Mouse (Mus musculus): ENCODE data around the gene Fam149b. TPM values are rescaled to one million over a fixed set of nuclear protein-coding genes. Genes with fewer than 3 reads are reported as not detected.
"Not testable (repeated sequence)": the region's sequence is repeated elsewhere in the genome, so short reads cannot be mapped to it uniquely, and the experiment has no call there.

Gene Fam149b
- 10 to 100 TPM; 50.8 to 53.1 TPM for total RNA-seq (2021)

DNA sequence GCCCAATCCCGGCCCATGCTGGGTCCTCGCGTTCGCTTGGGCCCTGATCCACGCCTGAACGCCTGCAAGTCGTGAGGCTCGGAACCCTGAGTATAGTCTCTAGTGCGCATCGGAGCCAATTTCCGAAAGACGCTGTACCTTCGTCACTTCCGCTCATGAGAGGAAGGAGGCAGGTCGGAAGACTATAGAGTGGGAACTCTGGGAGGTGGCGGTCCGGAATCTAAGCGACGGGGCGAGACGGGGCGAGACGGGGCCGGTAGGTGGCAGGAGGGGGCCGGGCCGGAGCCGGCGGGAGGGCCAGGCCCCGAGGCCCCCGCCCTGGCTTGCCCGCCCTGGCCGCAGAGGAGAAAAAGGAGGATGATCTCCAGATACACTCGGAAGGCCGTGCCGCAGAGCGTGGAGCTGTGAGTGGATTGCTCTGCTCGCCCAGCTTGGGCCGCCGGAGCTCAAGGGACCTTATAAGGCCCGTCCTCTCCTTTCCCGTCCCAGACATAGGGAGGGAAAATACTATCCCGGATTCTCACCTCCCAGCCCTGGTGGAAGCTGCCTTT lies at the start of gene Fam149b, which contains the start of gene Ecd:
Gene Fam149b, plus strand, starts transcription at position 172 of the 551 bp plus-strand sequence.
Gene Ecd, minus strand, starts transcription at position 131 of the 551 bp plus-strand sequence.
- peak; percentile 90 to 94 for DNase-seq

DNA sequence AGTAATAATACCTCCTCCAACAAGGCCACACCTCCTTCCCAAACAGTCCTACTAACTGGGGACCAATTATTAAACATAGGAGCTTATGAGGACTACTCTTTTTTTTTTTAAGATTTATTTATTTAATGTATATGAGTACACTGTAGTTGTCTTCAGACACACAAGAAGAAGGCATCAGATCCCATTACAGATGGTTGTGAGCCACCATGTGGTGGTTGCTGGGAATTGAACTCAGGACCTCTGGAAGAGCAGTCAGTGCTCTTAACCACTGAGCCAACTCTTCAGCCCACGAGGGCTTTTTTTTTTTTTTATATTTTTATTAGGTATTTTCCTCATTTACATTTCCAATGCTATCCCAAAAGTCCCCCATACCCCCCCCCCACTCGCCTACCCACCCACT lies 42.9 kb upstream of the Fam149b start:
- not testable (repeated sequence) for DNase-seq

DNA sequence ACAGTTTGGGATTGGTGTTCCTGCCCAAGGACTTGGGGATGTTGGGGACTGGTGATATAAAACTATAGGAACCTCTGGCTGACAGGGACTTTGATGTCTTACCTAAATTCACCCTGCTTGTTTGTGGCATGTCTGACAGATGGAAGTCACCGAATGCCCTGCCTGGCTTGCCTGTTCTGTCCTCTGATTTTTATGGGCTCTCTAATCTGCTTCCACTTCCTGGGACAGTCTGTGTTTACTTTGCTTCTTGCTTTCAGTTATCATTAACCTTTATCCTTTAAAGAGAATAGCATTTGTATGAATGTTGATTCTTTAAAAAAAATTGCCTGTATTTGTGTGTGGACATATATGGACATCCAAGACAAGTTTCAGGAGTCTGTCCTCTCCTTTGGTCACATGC lies 32.8 kb upstream of the Fam149b start:
- DNase-seq, result no peak

DNA sequence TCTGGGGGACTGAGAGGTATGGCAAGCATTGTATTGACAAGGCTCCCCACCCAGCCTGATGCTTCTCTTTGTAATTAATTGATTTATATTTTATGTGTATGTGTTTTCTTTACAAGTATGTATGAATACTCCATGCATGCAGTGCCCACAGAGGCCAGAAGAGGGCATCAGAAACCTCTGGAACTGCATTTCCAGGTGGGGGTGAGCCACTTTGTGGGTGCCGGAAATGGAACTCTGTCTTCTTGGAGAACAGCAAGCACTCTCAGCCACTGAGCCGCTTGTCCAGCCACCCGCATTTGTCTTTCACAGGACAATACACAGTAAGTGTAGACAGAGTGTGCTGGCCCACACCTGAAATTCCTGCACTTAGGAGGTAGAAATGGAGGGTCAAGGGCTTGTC lies 28.5 kb upstream of the Fam149b start:
- peak in 1 of 2 experiments; percentile 22 for DNase-seq

DNA sequence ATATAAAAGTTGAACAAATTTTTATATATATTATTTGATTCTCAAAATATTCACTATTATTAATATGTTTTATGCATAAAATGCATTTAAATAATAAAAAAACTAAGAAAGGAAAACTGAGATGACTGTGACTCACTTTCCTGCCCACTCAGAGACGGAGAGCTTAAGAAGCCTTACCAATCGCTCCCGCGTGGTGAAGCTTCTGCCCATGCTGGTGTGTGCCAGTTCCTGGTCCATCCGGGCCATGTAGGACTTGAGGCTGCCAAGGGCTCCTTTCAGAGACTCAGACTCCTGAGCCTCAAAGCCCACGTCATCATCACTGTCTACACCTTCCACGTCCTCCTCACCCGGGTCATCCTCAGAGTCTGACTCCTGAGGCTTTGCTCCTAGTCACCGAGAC lies 23.8 kb upstream of the Fam149b start:
- DNase-seq, result no peak

DNA sequence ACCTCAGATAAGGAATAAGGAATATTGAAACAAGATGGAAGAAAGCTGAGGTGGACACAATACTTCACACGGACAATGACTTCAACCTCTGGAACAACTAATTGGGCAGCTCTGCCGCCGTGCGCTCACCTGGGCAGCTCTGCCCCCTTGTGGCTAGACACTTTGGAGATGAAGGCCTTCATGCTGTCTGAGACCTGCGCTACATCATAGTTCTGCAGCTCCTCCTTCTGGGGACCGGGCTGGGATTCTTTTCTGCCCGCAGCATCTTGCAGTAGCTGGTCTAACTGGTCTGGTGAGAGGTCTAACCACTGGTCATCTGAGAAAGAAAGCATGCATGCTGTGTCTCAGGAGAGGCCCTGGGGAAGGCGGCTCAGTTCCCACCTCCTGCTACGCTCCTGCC lies 19.5 kb upstream of the Fam149b start:
- DNase-seq, result no peak

DNA sequence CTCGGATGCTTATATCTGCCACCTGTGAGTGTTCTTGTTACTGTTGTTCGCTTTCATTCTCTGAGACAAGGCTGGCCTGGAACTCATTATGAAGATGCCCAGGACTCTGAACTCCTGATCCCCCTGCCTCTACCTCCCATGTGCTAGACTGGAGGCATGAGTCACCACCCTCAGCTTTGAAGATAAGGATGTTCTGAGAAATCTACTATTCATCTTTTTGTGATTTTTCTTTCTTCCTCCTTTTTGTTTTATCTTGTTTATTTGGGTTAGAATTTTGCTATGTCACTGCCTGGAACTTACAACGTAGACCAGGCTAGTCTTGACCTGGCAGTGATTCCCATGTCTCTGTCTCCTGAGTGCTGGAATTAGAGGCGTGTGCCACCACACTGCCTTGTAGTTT lies 16.6 kb upstream of the Fam149b start:
- no peak for DNase-seq

DNA sequence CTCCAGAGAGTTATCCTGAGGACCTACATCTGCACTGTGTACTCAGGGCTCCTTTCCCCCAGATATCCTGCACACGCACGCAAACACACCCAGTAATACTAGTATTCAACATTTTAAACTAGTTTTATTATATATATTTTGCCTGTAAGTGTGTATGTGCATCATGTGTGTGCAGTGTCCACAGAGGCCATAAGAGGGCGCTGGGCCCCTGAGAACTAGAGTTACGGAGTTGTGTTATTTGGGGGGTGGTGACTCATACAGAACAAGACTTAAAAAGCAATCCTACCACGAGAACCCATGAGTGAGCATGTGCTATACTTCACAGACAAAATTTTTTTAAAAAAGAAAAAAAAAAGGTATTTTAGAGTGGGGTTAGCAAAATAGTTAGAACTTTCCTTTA lies 8.5 kb upstream of the Fam149b start:
- DNase-seq, result no peak

DNA sequence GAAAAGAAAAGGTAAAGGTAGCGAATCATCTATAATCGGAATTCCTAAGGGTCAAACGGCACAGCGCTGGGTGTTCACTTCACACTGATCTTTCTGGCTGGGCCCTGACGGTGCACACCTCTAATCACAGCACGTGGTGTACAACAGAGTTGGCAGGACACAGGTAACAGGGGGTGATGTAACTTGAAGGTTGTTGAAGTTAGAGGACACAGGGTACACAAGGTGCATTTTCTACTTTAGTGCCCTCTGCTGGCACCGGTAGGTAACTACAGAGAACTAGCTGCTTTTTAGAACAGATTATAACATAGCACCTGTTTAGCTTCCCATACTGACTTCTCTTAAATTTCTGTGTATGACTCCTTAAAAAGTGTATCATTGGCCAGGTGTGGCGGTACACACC lies 7.8 kb upstream of the Fam149b start:
- DNase-seq, result no peak

DNA sequence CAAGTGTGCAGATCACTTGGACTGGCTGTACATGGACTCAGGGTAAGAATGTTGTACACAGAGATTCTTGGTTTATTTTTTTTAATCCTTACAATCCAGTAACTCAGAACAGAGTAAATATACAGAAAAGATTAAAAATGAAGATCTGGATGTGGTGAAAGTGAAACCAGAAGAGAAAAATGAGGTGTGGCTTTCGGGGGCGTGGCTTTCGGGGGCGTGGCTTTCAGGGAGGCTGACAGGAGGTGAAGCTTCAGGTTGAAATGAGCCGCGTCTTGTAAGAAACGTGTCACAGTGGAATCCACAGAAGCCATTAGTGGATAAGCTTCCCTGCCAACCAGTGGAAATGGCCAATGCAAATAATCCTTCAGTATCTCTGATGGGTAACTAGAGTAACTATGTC lies 7.1 kb upstream of the Fam149b start:
- DNase-seq, result no peak

DNA sequence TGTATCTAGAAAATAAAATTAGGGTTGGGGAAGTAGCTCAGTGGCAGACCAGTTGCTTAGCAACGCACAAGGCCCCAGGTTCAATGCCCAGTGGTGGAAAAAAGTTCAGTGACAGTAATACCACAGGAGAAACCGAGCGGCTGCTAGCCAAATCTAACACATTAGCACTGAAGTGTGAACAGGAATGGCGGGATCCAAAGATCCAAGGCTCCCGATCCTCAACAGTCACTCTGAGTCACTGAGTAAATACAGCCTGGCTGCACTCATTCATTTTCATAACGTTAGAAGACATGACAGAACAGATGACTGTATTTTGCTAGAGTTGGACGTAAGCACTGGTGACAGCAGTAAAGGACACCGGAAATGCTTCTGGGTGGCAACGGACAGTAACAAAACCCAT lies 2.1 kb upstream of the Fam149b start:
- DNase-seq, result no peak

DNA sequence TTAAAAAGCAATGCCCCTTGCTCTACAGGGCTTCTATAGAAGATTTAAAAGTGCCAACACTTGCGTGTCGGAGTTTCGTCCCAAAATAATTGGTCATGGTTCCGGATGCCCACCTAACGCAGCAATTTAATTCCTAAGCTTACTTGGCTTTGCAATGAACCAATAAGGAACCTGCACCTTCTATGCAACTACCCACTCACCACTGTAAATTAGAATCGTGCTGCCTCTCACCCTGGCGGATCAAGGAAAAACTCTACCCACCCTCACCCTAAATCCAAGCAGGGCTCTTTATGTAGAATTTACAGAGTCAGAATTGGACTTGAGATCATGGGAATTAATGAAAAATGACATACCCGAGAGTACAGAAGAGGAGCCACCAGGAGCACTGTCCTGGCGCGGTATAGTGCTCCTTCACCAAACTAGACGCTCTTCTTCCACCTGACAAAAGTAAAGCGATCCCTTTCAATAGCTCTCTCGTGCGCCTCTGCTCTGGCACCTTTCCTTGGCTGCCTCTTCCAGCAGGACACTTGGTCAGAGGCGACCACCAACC lies 446 bp upstream of the Fam149b start:
- DNase-seq, result no peak

DNA sequence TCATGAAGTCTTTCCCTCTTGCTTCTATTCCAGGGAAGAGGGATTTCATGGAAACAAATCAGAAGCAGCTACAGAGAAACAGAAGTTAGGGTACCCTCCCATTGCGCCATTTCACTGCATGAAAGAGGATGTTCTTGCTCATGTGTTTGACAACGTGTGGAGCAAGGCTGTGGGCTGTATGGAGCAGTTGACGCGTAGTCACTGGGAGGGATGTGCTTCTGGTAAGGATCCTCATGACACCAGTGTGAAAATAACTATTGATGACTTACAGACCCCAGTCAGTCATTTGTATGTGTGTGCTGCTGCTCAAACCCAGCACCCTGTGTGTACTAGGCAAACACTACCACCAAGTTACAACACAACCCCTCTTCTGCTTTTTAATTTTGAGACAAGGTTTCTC lies 15.3 kb downstream of the Fam149b start:
- DNase-seq, result no peak

DNA sequence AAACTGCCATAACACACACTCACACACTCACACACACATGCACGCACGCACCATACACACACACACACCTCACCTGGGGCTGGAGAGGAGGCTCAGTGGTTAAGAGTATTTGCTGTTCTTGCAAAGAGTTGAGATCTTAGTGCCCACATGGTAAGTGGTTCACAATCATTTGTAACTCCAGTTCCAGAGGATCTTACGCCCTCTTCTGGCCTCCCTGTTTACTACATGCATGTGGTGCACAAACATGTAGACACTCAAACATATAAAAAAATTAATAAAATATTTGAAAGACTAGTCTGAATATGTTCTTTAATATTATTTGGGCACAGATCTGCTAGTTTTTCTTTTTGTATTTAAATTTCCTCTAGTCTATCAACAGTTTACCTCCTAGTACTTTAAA lies 20.3 kb downstream of the Fam149b start:
- no peak for DNase-seq

DNA sequence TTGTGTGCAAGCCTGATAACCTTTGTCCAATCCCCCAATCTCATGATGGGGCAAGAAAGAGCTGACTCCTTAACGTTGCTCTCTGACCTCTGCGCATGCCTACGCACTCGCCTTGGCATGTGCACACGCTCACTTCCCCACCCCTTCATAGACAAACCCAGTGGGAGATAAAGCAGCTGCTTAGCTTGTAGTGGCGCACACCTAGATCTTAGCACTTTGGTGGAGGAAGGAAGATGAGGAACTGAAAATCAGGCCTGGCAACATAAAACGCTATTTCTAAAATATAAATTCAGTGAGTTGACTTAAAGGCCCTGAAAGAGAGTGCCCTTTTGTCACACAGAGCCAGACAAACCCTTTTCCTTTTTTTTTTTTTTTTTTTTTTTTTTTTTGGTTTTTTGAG lies 22.8 kb downstream of the Fam149b start:
- DNase-seq, result no peak

DNA sequence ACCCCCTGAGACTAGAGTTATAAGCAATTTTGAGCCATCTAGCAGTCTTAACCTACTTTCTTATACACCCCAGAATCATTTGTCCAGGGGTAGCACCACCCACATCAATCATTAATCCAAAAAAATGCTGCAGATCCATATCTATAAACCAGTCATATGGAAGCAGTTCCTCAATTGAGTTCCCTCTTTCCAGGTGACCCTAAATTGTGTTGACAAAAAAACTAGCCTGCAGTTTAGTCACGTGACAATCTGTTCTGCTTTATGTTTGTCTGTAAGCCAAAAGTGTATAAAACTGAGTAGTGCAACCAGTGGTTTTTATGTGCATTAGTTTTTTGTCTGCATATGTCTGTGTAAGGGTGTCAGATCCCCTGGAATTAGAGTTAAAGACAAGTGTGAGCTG lies 23.9 kb downstream of the Fam149b start:
- no peak for DNase-seq

DNA sequence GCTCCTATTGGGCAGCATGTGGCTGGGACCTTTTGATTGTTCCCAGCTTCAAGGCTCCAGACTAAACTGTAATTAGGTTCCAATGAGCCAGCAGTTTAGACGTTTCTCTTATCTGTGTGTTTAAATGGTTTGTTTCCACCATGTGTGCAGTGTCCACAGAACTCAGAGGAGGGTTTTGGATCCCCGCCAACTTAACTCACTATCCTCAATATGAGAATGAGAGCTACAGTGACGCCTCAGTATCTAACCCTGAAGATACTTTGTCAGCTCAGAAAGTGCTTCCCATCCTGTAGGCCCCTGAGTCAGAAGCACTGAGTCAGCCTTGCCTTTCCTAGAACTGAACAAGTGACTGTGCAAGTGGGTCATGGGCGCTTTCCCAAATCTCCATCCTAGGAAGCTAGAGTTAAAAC lies 29.2 kb downstream of the Fam149b start:
- no peak for DNase-seq

DNA sequence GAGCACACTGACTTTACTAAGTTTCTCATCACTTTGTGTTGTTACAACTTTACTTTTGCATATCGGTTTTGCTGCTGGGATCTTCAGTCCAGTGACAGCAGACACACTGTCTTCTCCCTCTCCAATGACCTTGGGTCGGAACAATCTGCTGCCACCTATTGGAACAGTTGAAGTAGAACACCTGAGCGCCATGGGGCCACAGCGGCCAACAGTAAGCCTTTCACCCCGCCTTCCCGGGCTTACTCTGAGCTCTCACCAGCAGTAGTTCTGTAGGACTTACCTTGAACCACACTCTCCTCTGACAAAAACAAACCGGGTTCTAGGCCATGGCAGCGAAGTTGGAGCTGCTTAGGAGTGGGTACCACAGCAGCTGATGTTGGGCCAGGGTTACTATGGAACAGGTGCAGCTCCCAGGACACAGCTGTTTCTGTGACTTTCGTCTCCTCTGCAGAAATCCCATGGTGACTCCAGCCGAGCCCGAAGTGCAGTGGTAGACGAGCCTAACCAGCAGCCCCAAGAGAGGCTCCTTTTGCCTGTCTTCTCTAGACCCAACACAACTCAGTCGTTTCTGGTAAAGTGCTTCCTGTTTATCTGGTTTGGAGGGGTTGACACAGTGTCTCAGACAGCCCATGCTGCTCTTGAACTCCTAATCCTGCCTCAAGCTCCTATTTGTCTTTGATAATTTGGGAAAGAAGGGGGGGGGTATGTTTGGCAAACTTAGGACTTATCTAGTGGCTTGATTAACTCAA lies 30.5 kb downstream of the Fam149b start:
- no peak for DNase-seq

DNA sequence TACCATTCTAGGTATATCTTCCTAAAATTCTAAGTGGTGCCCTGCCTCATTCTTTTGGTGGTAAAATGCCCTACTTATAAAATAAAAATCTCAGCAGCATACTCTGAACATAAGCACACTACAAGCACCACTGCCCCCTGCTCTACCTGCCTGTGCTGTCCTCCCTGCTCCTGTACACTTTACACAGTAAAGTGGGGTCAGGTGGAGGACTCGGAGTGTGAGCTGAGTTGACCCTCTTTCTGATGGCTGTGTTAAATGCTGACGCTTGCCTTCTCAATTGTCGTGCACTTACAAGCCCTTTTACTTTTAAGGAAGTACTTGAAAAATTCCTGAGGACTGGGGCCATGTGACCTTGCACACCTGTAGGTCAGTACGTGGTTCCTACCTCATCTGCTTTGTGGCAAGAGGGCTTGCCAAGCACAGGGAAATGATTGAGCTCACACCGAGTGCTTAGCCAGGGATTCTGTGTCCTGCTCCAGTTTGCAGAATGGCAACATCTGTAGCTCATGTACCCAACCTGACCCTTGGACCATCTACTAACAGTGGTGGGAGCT lies 31.2 kb downstream of the Fam149b start:
- no peak for DNase-seq

DNA sequence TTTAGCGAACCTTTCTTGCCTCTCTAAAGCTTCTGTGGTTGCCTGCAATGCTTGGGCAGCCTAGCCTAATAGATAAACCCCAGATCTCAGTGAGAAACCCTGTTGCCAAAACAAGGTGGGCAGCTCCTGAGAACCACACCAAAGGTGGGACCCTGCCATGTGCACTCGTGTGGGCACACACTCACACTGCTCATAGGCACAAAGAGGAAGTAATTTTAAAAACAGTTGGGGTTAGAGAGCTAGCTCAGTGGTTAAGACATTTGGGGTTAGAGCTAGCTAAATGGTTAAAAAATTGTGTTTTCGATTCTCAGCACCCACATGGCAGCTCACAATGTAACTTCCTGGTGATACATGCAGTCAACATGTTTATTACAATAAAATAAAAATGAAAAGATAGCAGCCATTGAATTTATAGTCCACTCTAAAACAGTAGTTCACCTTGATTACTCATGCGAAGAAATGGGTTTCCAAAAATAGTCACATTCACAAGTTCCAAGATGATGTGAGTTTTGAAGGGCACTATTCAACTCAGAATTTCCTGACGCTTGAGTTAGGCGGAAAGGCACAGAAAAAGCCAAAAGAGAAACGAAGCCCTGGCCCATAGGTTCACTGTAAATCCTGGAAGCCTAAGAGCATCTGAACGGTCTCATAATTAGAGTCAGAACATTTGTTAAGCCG lies 31.9 kb downstream of the Fam149b start:
- DNase-seq, result no peak

DNA sequence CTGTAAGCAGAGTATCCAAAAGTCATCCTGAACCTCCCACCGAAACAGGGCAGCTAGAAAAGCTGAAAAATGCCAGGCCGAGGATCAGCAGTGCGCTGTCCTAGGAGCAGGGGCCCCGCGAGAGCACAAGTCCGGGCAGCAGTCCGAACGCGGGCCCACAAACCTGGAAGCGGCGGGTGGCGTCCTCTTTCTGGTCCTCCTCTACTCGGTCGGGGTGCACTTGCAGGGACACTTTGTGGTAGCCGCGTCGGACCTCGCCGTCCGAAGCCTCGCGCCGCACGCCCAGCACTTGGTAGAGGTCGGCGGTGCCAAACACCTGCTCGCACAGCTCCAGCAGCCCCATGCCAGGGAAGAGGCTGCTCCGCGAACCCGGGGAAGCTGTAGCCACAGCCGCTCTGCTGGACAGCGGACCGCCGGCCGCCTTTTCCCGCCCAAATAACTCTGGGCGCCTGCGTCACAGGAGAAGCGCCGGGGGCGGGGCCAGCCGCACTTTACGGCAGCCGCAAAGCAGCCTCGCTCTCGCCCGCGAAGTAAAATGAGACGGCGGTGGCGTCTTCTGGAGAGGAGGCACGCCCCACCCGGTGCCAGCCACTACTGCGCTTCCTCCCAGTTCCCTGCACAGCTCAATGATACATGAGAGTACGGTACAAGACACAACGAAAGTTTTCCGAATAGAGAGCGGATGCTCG lies 40.6 kb downstream of the Fam149b start, which contains the start of gene Dnajc9:
Gene Dnajc9, minus strand, starts transcription at position 470 of the 689 bp plus-strand sequence.
- peak; percentile 93 for DNase-seq

DNA sequence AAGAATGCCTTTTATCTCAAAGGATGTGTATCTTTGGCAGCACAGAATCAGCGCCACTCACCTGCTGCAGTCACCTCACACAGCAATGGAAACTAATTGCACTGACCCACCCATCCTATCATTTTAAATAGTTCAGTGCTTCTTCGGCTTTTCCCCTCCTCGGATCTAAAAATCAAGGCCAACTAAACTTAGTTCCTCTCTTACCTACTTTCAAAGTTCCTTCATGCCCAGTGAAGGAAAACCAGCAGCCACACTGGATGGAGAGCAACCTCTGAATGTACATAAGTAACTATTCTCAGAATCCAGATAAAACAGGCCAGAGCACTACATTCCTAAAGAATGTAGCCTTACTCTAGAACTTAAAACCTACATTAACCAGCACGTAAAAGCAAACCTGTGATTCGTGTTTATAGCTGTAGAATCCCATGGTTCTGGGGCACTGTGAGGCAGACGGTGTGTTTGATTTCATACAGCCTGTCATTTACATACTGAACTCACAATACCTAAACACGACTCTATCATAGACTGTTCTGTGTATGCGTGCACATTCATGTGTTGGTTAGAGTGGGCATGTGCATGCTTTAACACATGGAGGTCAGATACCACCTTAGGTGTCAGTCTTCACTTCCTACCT lies 41.6 kb downstream of the Fam149b start:
- no peak for DNase-seq
